Mouse (Mus musculus) kidney, postnatal 0 days (tissue): ENCODE measurements around the gene Platr17. TPM values are rescaled to one million over a fixed set of nuclear protein-coding genes. Genes with fewer than 3 reads are reported as not detected.
"Not testable (repeated sequence)": the region's sequence is repeated elsewhere in the genome, so short reads cannot be mapped to it uniquely, and the experiment has no call there.

Source experiments
- ATAC-seq: fragments of 200-750 bp; cut with Nextera tagmentation; replicated peaks from 2 replicates; pipeline ENCODE4 v1.8.0; 2017; ENCODE audit warnings: low read depth, moderate number of reproducible peaks, moderate TSS enrichment, moderate library complexity; ENCODE audit not compliant: low FRiP score
- DNase-seq: peaks from one replicate; pipeline ENCODE4 v3.0.0-alpha.2; 2016; ENCODE audit warnings: low spot score
- H3K27ac ChIP-seq: fragments of 300-500 bp; sonication (generic); 2 replicates; pipeline ENCODE4 v1.5.1; 2014; ENCODE audit warnings: mild to moderate bottlenecking
- H3K27me3 ChIP-seq: fragments of 300-500 bp; sonication (generic); 2 replicates; pipeline ENCODE4 v1.6.1; 2014; ENCODE audit warnings: low read length, mixed read lengths; ENCODE audit not compliant: insufficient read depth
- H3K36me3 ChIP-seq: fragments of 300-500 bp; sonication (generic); 2 replicates; pipeline ENCODE4 v1.6.1; 2014; ENCODE audit warnings: low read length, mixed read lengths; ENCODE audit not compliant: insufficient read depth
- H3K4me1 ChIP-seq: fragments of 300-500 bp; sonication (generic); replicated peaks from 2 replicates; pipeline ENCODE4 v1.6.1; 2014; ENCODE audit warnings: antibody characterized with exemption, low read length, mixed read lengths; ENCODE audit not compliant: insufficient read depth
- H3K4me2 ChIP-seq: fragments of 300-500 bp; sonication (generic); 2 replicates; pipeline ENCODE4 v1.6.1; 2014; ENCODE audit warnings: mild to moderate bottlenecking, low read length, moderate library complexity, mixed read lengths
- H3K4me3 ChIP-seq: fragments of 300-500 bp; sonication (generic); replicated peaks from 2 replicates; pipeline ENCODE4 v1.5.1; 2014; ENCODE audit warnings: low read depth, low read length
- H3K9ac ChIP-seq: fragments of 300-500 bp; sonication (generic); 2 replicates; pipeline ENCODE4 v1.6.1; 2014; ENCODE audit warnings: low read depth, low read length
- H3K9me3 ChIP-seq: fragments of 300-500 bp; sonication (generic); replicated peaks from 2 replicates; pipeline ENCODE4 v1.6.1; 2016; ENCODE audit warnings: low read length, inconsistent platforms, mixed read lengths
- CTCF ChIP-seq: IDR thresholded peaks from 2 replicates; pipeline ENCODE4 v1.5.1; 2016; ENCODE audit warnings: antibody characterized with exemption, low read depth, mild to moderate bottlenecking, moderate library complexity
- WGBS: fragments of 180-500 bp; shearing (Covaris S2); extraction: QIAGEN DNeasy Blood & Tissue Kit; methylation state at CpG from one replicate; pipeline ENCODE4 v1.1.7; 2014; 5-methylcytosine and 5-hydroxymethylcytosine counted together
- polyA plus RNA-seq: library from polyadenylated mRNA; unstranded; fragments of >200 nt; fragmentation: Nextera tagmentation; extraction: Ambion mirVana; gene quantifications from 2 replicates; pipeline ENCODE4 v1.2.1, GENCODE M21; 2015

The Platr17 gene
- polyA plus RNA-seq, 1 experiment from 2014 or later: 0.29 TPM

GRCm38 (mm10) chr17:33889941-33890532 is 14.9 kb upstream of the Platr17 start:
- peak overlapping the region; percentile 66 for H3K4me2 ChIP-seq
- not testable (repeated sequence) for H3K9me3 ChIP-seq, H3K36me3 ChIP-seq, H3K27ac ChIP-seq, DNase-seq, ATAC-seq, H3K4me1 ChIP-seq, H3K27me3 ChIP-seq
- WGBS: under 1% methylated on average over 38 of the region's 44 CpGs
- H3K4me3 ChIP-seq: peak overlapping the region; percentile 62
- peak overlapping the region; percentile 53 for H3K9ac ChIP-seq

DNA sequence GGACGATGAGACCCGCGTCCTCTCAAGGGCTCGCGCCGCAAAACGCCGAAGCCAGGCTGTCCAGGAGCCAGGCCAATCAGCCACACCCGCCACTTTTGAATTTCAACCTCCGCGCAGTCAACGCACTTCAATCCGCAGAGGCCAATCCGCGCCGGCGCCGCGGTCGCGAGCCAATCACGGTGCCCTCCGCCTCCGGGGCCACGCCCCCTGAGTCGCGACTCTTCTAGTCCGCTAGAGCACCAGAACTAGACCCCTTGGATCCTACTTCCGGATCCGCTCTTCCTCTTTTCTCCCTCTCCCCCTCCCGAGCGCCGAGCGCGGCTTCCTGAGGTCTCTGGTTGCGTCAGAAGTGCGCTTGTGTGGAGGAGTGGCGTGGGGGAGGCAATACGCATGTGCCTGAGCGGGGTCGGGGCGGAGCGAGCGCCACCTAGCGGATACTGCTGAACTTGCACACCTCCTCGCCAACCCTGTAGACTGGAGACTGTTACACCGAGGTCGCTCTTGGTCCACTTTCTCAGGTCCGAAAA is 14.3 kb upstream of the Platr17 start, which contains the start of gene Kifc1:
Gene Kifc1 (minus strand): TSS at position 129 of the 527 bp plus-strand sequence.
- peak; percentile 98 for ATAC-seq
- WGBS: under 1% methylated on average over 49 of the region's 49 CpGs

GRCm38 (mm10) chr17:33891357-33891756 is 13.6 kb upstream of the Platr17 start:
- TF ChIP-seq CTCF: no peak
- Histone ChIP-seq H3K4me1 (no peaks in the 10 kb centered on the region), H3K4me2 (no peak overlapping the region), H3K9ac (no peak overlapping the region), H3K9me3 (no peaks in the 10 kb centered on the region), H3K36me3 (no peaks in the 10 kb centered on the region), H3K27me3 (no peaks in the 10 kb centered on the region), H3K27ac (no peak overlapping the region), H3K4me3 (no peak overlapping the region)
- WGBS: 70% methylated on average over 2 of the region's 2 CpGs
- DNase-seq (no peak), ATAC-seq (no peak)

More for the DNA sequence above, 14.3 kb upstream of the Platr17 start, which contains the start of gene Kifc1:
- Histone ChIP-seq H3K36me3 (no peaks in the 10 kb centered on the region), H3K4me1 (no peaks in the 10 kb centered on the region), H3K27ac (no peak within 1 kb of the TSS), H3K27me3 (no peaks in the 10 kb centered on the region), H3K4me2 (peak within 1 kb of the TSS; percentile 66), H3K9ac (peak within 1 kb of the TSS; percentile 53), H3K4me3 (peak within 1 kb of the TSS; percentile 62), H3K9me3 (no peaks in the 10 kb centered on the region)
- peak; percentile 100 for TF ChIP-seq CTCF
- DNase-seq: peak; percentile 99

DNA sequence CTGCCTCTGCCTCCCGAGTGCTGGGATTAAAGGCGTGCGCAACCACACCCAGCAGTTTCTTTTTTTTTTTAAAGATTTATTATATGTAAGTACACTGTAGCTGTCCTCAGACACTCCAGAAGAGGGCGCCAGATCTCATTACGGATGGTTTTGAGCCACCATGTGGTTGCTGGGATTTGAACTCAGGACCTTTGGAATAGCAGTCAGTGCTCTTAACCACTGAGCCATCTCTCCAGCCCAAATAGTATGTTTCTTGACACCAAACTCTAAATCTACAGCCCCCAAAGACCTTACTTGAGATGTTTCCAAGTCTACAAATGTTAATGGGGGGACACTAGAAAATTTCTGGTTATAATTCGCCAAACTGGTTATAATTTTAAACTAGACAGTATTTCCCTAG is 13.0 kb upstream of the Platr17 start:
- not testable (repeated sequence) for ATAC-seq, H3K27me3 ChIP-seq, H3K9ac ChIP-seq, H3K4me1 ChIP-seq, H3K4me2 ChIP-seq, H3K4me3 ChIP-seq, H3K27ac ChIP-seq, H3K9me3 ChIP-seq, DNase-seq, H3K36me3 ChIP-seq
- peak; percentile 37; the same call in 1 of the 2 replicates for TF ChIP-seq CTCF
- 70% methylated on average over 6 of the region's 6 CpGs for WGBS

DNA sequence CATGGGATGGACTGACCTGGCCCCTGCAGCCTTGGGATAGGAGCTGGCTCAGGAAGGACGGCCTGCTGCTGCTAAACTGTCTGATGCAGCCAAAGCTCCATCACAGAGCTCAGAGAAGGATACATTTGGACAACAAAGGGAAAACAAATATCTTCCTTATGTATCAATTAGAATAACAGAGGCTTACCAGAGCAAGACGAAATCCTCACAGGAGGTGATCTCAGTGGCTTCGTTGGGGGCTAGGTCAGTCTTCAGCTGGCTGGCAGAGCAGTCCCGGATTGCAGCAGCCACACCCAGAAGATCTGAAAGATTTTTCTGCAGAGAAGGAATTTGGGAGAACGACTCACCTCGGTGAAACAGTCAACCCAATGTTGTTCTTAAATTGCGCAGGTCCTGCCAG is 12.5 kb upstream of the Platr17 start:
- H3K9ac ChIP-seq: no peak overlapping the region
- no peak overlapping the region for H3K4me3 ChIP-seq
- no peaks in the 10 kb centered on the region for H3K9me3 ChIP-seq
- H3K4me1 ChIP-seq: no peaks in the 10 kb centered on the region
- H3K36me3 ChIP-seq: no peaks in the 10 kb centered on the region
- no peaks in the 10 kb centered on the region for H3K27me3 ChIP-seq
- DNase-seq: no peak
- no peak for ATAC-seq
- WGBS: 25% methylated on average over 7 of the region's 7 CpGs
- TF ChIP-seq CTCF: no peak
- no peak overlapping the region for H3K27ac ChIP-seq
- no peak overlapping the region for H3K4me2 ChIP-seq

- not testable (repeated sequence) for DNase-seq
- 69% methylated on average over 4 of the region's 4 CpGs for WGBS
These were observed 11.9 kb upstream of the Platr17 start for GRCm38 (mm10) chr17:33893011-33893410.

More at GRCm38 (mm10) chr17:33893011-33893410, 11.9 kb upstream of the Platr17 start:
- ATAC-seq, H3K27me3 ChIP-seq, H3K4me3 ChIP-seq, H3K9me3 ChIP-seq, H3K27ac ChIP-seq, H3K36me3 ChIP-seq, H3K4me2 ChIP-seq, H3K9ac ChIP-seq, H3K4me1 ChIP-seq: not testable (repeated sequence)
